Mouse (Mus musculus) E14TG2a.4 (cell line): Measurements from ENCODE around the gene Hspbap1.

Experiments
- H3K27me3 ChIP-seq: 2 replicates; pipeline ENCODE4 v1.6.1; 2014; ENCODE audit warnings: low read length, control low read depth; ENCODE audit not compliant: insufficient read depth
- H3K36me3 ChIP-seq: 2 replicates; pipeline ENCODE4 v1.6.1; 2014; ENCODE audit warnings: low read length, control low read depth; ENCODE audit not compliant: insufficient read depth
- H3K4me1 ChIP-seq: replicated peaks from 2 replicates; pipeline ENCODE4 v1.6.1; 2014; ENCODE audit warnings: low read depth, low read length, control low read depth
- H3K4me3 ChIP-seq: replicated peaks from 2 replicates; pipeline ENCODE4 v1.5.1; 2014; ENCODE audit warnings: mild to moderate bottlenecking, low read length
- H3K9me3 ChIP-seq: 2 replicates; pipeline ENCODE4 v1.6.1; 2014; ENCODE audit warnings: low read length, control low read depth
- CTCF ChIP-seq: conservative IDR thresholded peaks from 2 replicates; pipeline ENCODE4 v1.5.1; 2014; ENCODE audit warnings: low read length
- NANOG ChIP-seq: IDR thresholded peaks from 2 replicates; pipeline ENCODE4 v1.6.1; 2014; ENCODE audit warnings: borderline replicate concordance, low read length, mixed read lengths
- POU5F1 ChIP-seq: IDR thresholded peaks from 2 replicates; pipeline ENCODE4 v1.6.1; 2014; ENCODE audit warnings: low read length, borderline replicate concordance

Hspbap1 gene

DNA sequence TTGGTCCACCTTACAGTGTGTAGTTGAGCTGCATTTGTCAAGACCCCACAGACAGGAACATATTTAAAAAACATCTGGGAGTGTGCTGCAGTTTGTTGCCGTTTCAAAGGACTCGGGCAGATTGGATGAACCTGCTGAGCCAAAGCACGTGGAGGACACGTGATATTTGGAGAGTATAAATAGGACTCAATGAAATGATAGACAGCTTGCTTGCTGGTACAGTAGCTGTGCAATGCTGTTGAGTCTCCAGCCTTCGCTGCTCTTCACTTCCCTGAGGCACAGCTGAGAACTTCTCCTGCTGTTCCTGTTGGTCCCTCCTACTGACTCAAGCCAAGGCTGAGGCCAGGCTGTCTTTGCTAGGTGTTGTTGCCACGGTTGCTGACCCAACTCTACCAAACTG is 29.2 kb upstream of the Hspbap1 start:
- Histone ChIP-seq H3K36me3 (peaks cover 4% of the 10 kb centered on the region; the same call in 1 of the 2 replicates), H3K4me1 (peaks cover 33% of the 10 kb centered on the region), H3K4me3 (no peak overlapping the region), H3K9me3 (no peaks in the 10 kb centered on the region), H3K27me3 (no peaks in the 10 kb centered on the region)
- TF ChIP-seq POU5F1: no peak
- no peak for TF ChIP-seq NANOG
- TF ChIP-seq CTCF: no peak

GRCm38 (mm10) chr16:35741621-35742020 is 28.6 kb upstream of the Hspbap1 start:
- H3K4me3 ChIP-seq: no peak overlapping the region
- H3K36me3 ChIP-seq: peaks cover 8% of the 10 kb centered on the region; the same call in 1 of the 2 replicates
- peaks cover 30% of the 10 kb centered on the region for H3K4me1 ChIP-seq
- H3K27me3 ChIP-seq: no peaks in the 10 kb centered on the region
- H3K9me3 ChIP-seq: no peaks in the 10 kb centered on the region
- no peak for TF ChIP-seq CTCF
- TF ChIP-seq POU5F1: no peak
- no peak for TF ChIP-seq NANOG

GRCm38 (mm10) chr16:35742251-35742937 is 27.8 kb upstream of the Hspbap1 start:
- no peaks in the 10 kb centered on the region for H3K9me3 ChIP-seq
- H3K36me3 ChIP-seq: peaks cover 10% of the 10 kb centered on the region; the same call in 1 of the 2 replicates
- no peak for TF ChIP-seq NANOG
- no peak for TF ChIP-seq CTCF
- no peak for TF ChIP-seq POU5F1
- peaks cover 22% of the 10 kb centered on the region for H3K4me1 ChIP-seq
- no peaks in the 10 kb centered on the region for H3K27me3 ChIP-seq
- no peak overlapping the region for H3K4me3 ChIP-seq

- 0 out of 2 replicates have a peak, but pooled peaks cover 5% of the 10 kb centered on the region for H3K4me1 ChIP-seq
- H3K9me3 ChIP-seq: no peaks in the 10 kb centered on the region
- TF ChIP-seq POU5F1 (no peak), CTCF (no peak), NANOG (no peak)
- H3K36me3 ChIP-seq: peaks cover 11% of the 10 kb centered on the region
- no peaks in the 10 kb centered on the region for H3K27me3 ChIP-seq
- no peak overlapping the region for H3K4me3 ChIP-seq
Measured at GRCm38 (mm10) chr16:35747417-35748236, 22.5 kb upstream of the Hspbap1 start.

- Histone ChIP-seq H3K27me3 (no peaks in the 10 kb centered on the region), H3K9me3 (no peaks in the 10 kb centered on the region), H3K4me1 (0 out of 2 replicates have a peak, but pooled peaks cover 3% of the 10 kb centered on the region), H3K36me3 (peaks cover 11% of the 10 kb centered on the region; the same call in 1 of the 2 replicates), H3K4me3 (no peak overlapping the region)
- TF ChIP-seq POU5F1: no peak
- no peak for TF ChIP-seq NANOG
- no peak for TF ChIP-seq CTCF
Measured at GRCm38 (mm10) chr16:35748237-35748603, 22.0 kb upstream of the Hspbap1 start.

- 0 out of 2 replicates have a peak, but pooled peaks cover 3% of the 10 kb centered on the region for H3K4me1 ChIP-seq
- H3K9me3 ChIP-seq: no peaks in the 10 kb centered on the region
- TF ChIP-seq POU5F1 (no peak), NANOG (no peak), CTCF (no peak)
- H3K4me3 ChIP-seq: no peak overlapping the region
- H3K36me3 ChIP-seq: peaks cover 11% of the 10 kb centered on the region; the same call in 1 of the 2 replicates
- H3K27me3 ChIP-seq: no peaks in the 10 kb centered on the region
Measured at GRCm38 (mm10) chr16:35749385-35749784, 20.8 kb upstream of the Hspbap1 start.

- no peaks in the 10 kb centered on the region for H3K9me3 ChIP-seq
Measured at GRCm38 (mm10) chr16:35751841-35752240, 18.3 kb upstream of the Hspbap1 start.

GRCm38 (mm10) chr16:35753926-35754325 is 16.2 kb upstream of the Hspbap1 start:
- no peaks in the 10 kb centered on the region for H3K9me3 ChIP-seq
- peaks cover 5% of the 10 kb centered on the region; the same call in 1 of the 2 replicates for H3K36me3 ChIP-seq
- H3K4me3 ChIP-seq: no peak overlapping the region
- H3K4me1 ChIP-seq: no peaks in the 10 kb centered on the region
- no peak for TF ChIP-seq POU5F1
- no peaks in the 10 kb centered on the region for H3K27me3 ChIP-seq

More at GRCm38 (mm10) chr16:35751841-35752240, 18.3 kb upstream of the Hspbap1 start:
- Histone ChIP-seq H3K4me3 (no peak overlapping the region), H3K36me3 (peaks cover 5% of the 10 kb centered on the region; the same call in 1 of the 2 replicates), H3K27me3 (no peaks in the 10 kb centered on the region), H3K4me1 (no peaks in the 10 kb centered on the region)
- TF ChIP-seq CTCF (no peak), POU5F1 (no peak), NANOG (no peak)
